Mouse (Mus musculus) embryonic facial prominence, embryonic 11.5 days (tissue): ENCODE measurements around the gene Mepe. TPM values are rescaled to one million over a fixed set of nuclear protein-coding genes. Genes with fewer than 3 reads are reported as not detected.

Experiments used
- ATAC-seq: fragments of 200-750 bp; cut with Nextera tagmentation; replicated peaks from 2 replicates; pipeline ENCODE4 v1.8.0; 2017; ENCODE audit warnings: low read depth; ENCODE audit not compliant: insufficient number of reproducible peaks, low FRiP score, low TSS enrichment
- DNase-seq: peaks from one replicate; pipeline ENCODE4 v3.0.0-alpha.2; 2015; ENCODE audit warnings: low spot score
- H3K27ac ChIP-seq: fragments of 300-500 bp; sonication (generic); replicated peaks from 2 replicates; pipeline ENCODE4 v1.5.1; 2014; ENCODE audit warnings: mild to moderate bottlenecking, low read depth, low read length, control low read depth
- H3K27me3 ChIP-seq: fragments of 300-500 bp; sonication (generic); 2 replicates; pipeline ENCODE4 v1.6.1; 2014; ENCODE audit warnings: mild to moderate bottlenecking, low read length, moderate library complexity, mixed read lengths; ENCODE audit not compliant: control insufficient read depth, insufficient read depth
- H3K36me3 ChIP-seq: fragments of 300-500 bp; sonication (generic); replicated peaks from 2 replicates; pipeline ENCODE4 v1.6.1; 2014; ENCODE audit warnings: low read depth, mild to moderate bottlenecking, low read length, moderate library complexity, mixed read lengths; ENCODE audit not compliant: control insufficient read depth, insufficient read depth
- H3K4me1 ChIP-seq: fragments of 300-500 bp; sonication (generic); 2 replicates; pipeline ENCODE4 v1.6.1; 2014; ENCODE audit warnings: low read length, mixed read lengths; ENCODE audit not compliant: control insufficient read depth, insufficient read depth
- H3K4me2 ChIP-seq: fragments of 300-500 bp; sonication (generic); 2 replicates; pipeline ENCODE4 v1.6.1; 2014; ENCODE audit warnings: low read depth, mild to moderate bottlenecking, control low read depth, low read length, moderate library complexity
- H3K4me3 ChIP-seq: fragments of 300-500 bp; sonication (generic); 2 replicates; pipeline ENCODE4 v1.5.1; 2014; ENCODE audit warnings: low read depth, low read length, control low read depth
- H3K9ac ChIP-seq: fragments of 300-500 bp; sonication (generic); replicated peaks from 2 replicates; pipeline ENCODE4 v1.6.1; 2014; ENCODE audit warnings: mild to moderate bottlenecking, control low read depth, low read length
- H3K9me3 ChIP-seq: fragments of 300-500 bp; sonication (generic); replicated peaks from 2 replicates; pipeline ENCODE4 v1.6.1; 2016; ENCODE audit warnings: mild to moderate bottlenecking, low read length, inconsistent platforms, mixed read lengths; ENCODE audit not compliant: control insufficient read depth
- WGBS: fragments of 180-500 bp; shearing (Covaris S2); extraction: QIAGEN DNeasy Blood & Tissue Kit; methylation state at CpG from one replicate; pipeline ENCODE4 v1.1.7; 2014; 5-methylcytosine and 5-hydroxymethylcytosine counted together
- polyA plus RNA-seq: library from polyadenylated mRNA; unstranded; fragments of >200 nt; fragmentation: Nextera tagmentation; extraction: Ambion mirVana; gene quantifications from 2 replicates; pipeline ENCODE4 v1.2.1, GENCODE M21; 2014

Gene Mepe
- polyA plus RNA-seq, 1 experiment from 2014 or later = not detected

- no peak for DNase-seq
- ATAC-seq = no peak
- Histone ChIP-seq H3K4me1 (no peaks in the 10 kb centered on the region), H3K4me2 (no peak overlapping the region), H3K4me3 (no peak overlapping the region), H3K9ac (no peak overlapping the region), H3K9me3 (no peaks in the 10 kb centered on the region), H3K27ac (no peak overlapping the region), H3K36me3 (no peaks in the 10 kb centered on the region), H3K27me3 (no peaks in the 10 kb centered on the region)
- 82% methylated on average over 5 of the region's 5 CpGs for WGBS
Measured at GRCm38 (mm10) chr5:104329381-104329780, 4.3 kb downstream of the Mepe start.

GRCm38 (mm10) chr5:104330088-104330487, 5.0 kb downstream of the Mepe start:
- no peak for DNase-seq
- Histone ChIP-seq H3K4me2 (no peak overlapping the region), H3K9ac (no peak overlapping the region), H3K9me3 (no peaks in the 10 kb centered on the region), H3K27me3 (no peaks in the 10 kb centered on the region), H3K36me3 (no peaks in the 10 kb centered on the region), H3K4me3 (no peak overlapping the region), H3K4me1 (no peaks in the 10 kb centered on the region), H3K27ac (no peak overlapping the region)
- 75% methylated on average over 5 of the region's 5 CpGs for WGBS
- no peak for ATAC-seq

GRCm38 (mm10) chr5:104332296-104332695, 7.2 kb downstream of the Mepe start:
- H3K4me2 ChIP-seq = no peak overlapping the region
- ATAC-seq (no peak), DNase-seq (no peak)
- no peaks in the 10 kb centered on the region for H3K4me1 ChIP-seq
- no peaks in the 10 kb centered on the region for H3K9me3 ChIP-seq
- no peak overlapping the region for H3K4me3 ChIP-seq
- 78% methylated on average over 3 of the region's 3 CpGs for WGBS
- H3K27ac ChIP-seq = no peak overlapping the region
- no peaks in the 10 kb centered on the region for H3K36me3 ChIP-seq
- no peaks in the 10 kb centered on the region for H3K27me3 ChIP-seq
- no peak overlapping the region for H3K9ac ChIP-seq

GRCm38 (mm10) chr5:104333231-104333640, 8.1 kb downstream of the Mepe start:
- Histone ChIP-seq H3K4me1 (no peaks in the 10 kb centered on the region), H3K4me2 (no peak overlapping the region), H3K9ac (no peak overlapping the region), H3K4me3 (no peak overlapping the region), H3K36me3 (no peaks in the 10 kb centered on the region), H3K27ac (no peak overlapping the region), H3K27me3 (no peaks in the 10 kb centered on the region), H3K9me3 (no peaks in the 10 kb centered on the region)
- DNase-seq = peak; percentile 82
- peak; percentile 27; the same call in 1 of the 2 replicates for ATAC-seq
- WGBS = 42% methylated on average over 7 of the region's 7 CpGs

GRCm38 (mm10) chr5:104333643-104334042, 8.5 kb downstream of the Mepe start:
- peak; percentile 56; the same call in 1 of the 2 replicates for ATAC-seq
- no peak overlapping the region for H3K27ac ChIP-seq

DNA sequence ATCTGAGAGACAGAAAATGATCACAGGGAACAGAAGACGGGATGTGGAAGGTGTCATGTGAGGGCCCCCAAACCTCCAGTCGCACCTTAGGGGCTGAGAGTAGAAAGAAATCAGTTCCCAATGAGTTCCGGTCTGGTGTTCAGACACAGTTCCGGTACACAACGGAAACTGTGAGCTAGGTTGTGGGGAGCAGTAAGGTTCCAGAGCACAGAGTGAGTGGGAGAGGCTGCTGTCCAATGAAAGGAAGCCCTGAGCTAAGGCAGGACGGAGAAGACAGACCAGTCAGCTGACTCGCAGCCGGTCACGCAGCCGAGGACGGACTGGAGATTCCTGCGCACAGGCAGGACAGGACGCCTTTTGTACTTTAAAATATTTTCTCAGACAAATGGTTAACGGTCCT, 9.4 kb downstream of the Mepe start:
- H3K4me3 ChIP-seq = no peak overlapping the region
- 83% methylated on average over 14 of the region's 14 CpGs for WGBS

More at GRCm38 (mm10) chr5:104333643-104334042, 8.5 kb downstream of the Mepe start:
- Histone ChIP-seq H3K36me3 (no peaks in the 10 kb centered on the region), H3K9ac (no peak overlapping the region), H3K27me3 (no peaks in the 10 kb centered on the region), H3K4me3 (no peak overlapping the region), H3K4me2 (no peak overlapping the region), H3K4me1 (no peaks in the 10 kb centered on the region), H3K9me3 (no peaks in the 10 kb centered on the region)
- 74% methylated on average over 6 of the region's 6 CpGs for WGBS
- no peak for DNase-seq

GRCm38 (mm10) chr5:104335962-104336361, 10.8 kb downstream of the Mepe start:
- no peak for DNase-seq
- H3K36me3 ChIP-seq = no peaks in the 10 kb centered on the region
- no peak overlapping the region for H3K4me2 ChIP-seq
- no peak overlapping the region for H3K4me3 ChIP-seq
- WGBS = 87% methylated on average over 5 of the region's 5 CpGs
- no peak overlapping the region for H3K9ac ChIP-seq
- ATAC-seq = no peak
- no peak overlapping the region for H3K27ac ChIP-seq
- H3K27me3 ChIP-seq = no peaks in the 10 kb centered on the region
- no peaks in the 10 kb centered on the region for H3K9me3 ChIP-seq
- H3K4me1 ChIP-seq = no peaks in the 10 kb centered on the region; the same call in 1 of the 2 replicates

More for the DNA sequence above, 9.4 kb downstream of the Mepe start:
- Histone ChIP-seq H3K36me3 (no peaks in the 10 kb centered on the region), H3K4me1 (no peaks in the 10 kb centered on the region; the same call in 1 of the 2 replicates), H3K27ac (no peak overlapping the region), H3K9ac (no peak overlapping the region), H3K9me3 (no peaks in the 10 kb centered on the region), H3K4me2 (no peak overlapping the region), H3K27me3 (no peaks in the 10 kb centered on the region)
- DNase-seq (no peak), ATAC-seq (no peak)

DNA sequence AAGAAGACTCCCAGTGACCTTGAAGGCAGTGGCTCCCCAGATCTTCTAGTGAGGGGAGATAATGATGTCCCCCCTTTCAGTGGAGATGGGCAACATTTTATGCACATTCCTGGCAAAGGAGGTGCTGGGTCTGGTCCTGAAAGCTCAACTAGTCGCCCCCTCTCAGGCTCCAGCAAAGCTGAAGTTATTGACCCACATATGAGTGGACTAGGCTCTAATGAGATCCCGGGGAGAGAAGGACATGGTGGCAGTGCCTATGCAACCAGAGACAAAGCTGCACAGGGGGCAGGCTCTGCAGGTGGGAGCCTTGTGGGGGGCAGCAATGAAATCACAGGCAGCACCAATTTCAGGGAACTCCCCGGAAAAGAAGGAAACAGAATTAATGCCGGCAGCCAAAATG, 12.4 kb downstream of the Mepe start:
- no peak overlapping the region for H3K9ac ChIP-seq
- DNase-seq (no peak), ATAC-seq (no peak)
- no peaks in the 10 kb centered on the region; the same call in 1 of the 2 replicates for H3K4me1 ChIP-seq
- no peaks in the 10 kb centered on the region for H3K9me3 ChIP-seq
- H3K4me2 ChIP-seq = no peak overlapping the region
- WGBS = 82% methylated on average over 4 of the region's 4 CpGs
- no peak overlapping the region for H3K4me3 ChIP-seq
- H3K36me3 ChIP-seq = no peaks in the 10 kb centered on the region
- no peak overlapping the region for H3K27ac ChIP-seq
- H3K27me3 ChIP-seq = no peaks in the 10 kb centered on the region
